Mouse (Mus musculus) inflammation-experienced regulatory T-cells (primary cell): ENCODE data around the gene H2al1d. TPM values are rescaled to one million over a fixed set of nuclear protein-coding genes. Genes with fewer than 3 reads are reported as not detected.

Source experiments
- polyA plus RNA-seq, 2 experiments: library from polyadenylated mRNA; unstranded; fragments of 100-300 nt; shearing (Covaris generic); gene quantifications; one replicate each; pipeline ENCODE4 v1.2.1; 2017

H2al1d gene
- polyA plus RNA-seq, result not detected

GRCm38 (mm10) chrX:11308524-11308923, at the start of gene H2al1d:
Gene H2al1d (plus strand): TSS chrX:11308824.

GRCm38 (mm10) chrX:11298957-11299356, 9.7 kb upstream of the H2al1d start, which contains the start of gene H2al1a:
Gene H2al1a (plus strand): TSS chrX:11299257.

DNA sequence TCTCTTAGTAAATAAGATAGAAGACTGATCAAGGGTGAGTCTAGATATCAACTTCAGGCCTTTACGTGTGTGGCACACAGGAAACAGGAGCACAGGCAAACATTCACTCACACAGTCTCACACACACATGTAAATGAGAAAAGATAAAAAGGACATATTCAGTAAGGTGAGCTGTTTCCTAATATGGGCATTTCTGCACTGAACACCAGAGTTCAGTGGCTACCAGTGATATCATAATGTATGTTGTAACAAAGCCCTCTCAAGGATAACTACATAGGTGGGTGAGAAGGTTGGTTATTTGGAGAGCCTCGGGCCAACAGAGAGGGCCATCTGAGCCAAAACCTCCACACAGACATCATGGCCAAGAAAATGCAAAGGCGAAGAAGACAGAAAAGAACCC, 6.5 kb upstream of the H2al1d start, which contains the start of gene H2al1b:
H2al1b (plus strand) TSS at position 301 of the 400 bp plus-strand sequence.

GRCm38 (mm10) chrX:11305355-11305754, 3.3 kb upstream of the H2al1d start, which contains the start of gene H2al1c:
Gene H2al1c (plus strand): TSS chrX:11305655.

GRCm38 (mm10) chrX:11311634-11312033, 3.0 kb downstream of the H2al1d start, which contains the start of gene H2al1e:
Gene H2al1e (plus strand): TSS chrX:11311934.

GRCm38 (mm10) chrX:11314858-11315257, 6.2 kb downstream of the H2al1d start, which contains the start of gene H2al1f:
Gene H2al1f (plus strand): TSS chrX:11315158.

DNA sequence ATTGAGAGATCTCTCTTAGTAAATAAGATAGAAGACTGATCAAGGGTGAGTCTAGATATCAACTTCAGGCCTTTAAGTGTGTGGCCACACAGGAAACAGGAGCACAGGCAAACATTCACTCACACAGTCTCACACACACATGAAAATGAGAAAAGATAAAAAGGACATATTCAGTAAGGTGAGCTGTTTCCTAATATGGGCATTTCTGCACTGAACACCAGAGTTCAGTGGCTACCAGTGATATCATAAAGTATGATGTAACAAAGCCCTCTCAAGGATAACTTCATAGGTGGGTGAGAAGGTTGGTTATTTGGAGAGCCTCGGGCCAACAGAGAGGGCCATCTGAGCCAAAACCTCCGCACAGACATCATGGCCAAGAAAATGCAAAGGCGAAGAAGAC, 9.3 kb downstream of the H2al1d start, which contains the start of gene H2al1g:
H2al1g (plus strand) TSS at position 301 of the 400 bp plus-strand sequence.

DNA sequence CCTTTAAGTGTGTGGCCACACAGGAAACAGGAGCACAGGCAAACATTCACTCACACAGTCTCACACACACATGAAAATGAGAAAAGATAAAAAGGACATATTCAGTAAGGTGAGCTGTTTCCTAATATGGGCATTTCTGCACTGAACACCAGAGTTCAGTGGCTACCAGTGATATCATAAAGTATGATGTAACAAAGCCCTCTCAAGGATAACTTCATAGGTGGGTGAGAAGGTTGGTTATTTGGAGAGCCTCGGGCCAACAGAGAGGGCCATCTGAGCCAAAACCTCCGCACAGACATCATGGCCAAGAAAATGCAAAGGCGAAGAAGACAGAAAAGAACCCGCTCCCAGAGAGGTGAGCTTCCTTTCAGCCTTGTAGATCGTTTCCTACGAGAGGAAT, 12.6 kb downstream of the H2al1d start, which contains the start of gene H2al1h:
H2al1h (plus strand) TSS at position 301 of the 400 bp plus-strand sequence.

GRCm38 (mm10) chrX:11324359-11324758, 15.7 kb downstream of the H2al1d start, which contains the start of gene H2al1i:
Gene H2al1i (plus strand): TSS chrX:11324659.

GRCm38 (mm10) chrX:11327522-11327921, 18.9 kb downstream of the H2al1d start, which contains the start of gene H2al1j:
Gene H2al1j (plus strand): TSS chrX:11327822.

Other genes starting within 250 kb of the H2al1d start
- gene H2al1a, start 9.6 kb upstream of the H2al1d start, polyA plus RNA-seq, result not detected
- gene H2al1b, start 6.4 kb upstream of the H2al1d start, polyA plus RNA-seq, result not detected
- not detected for gene H2al1c, start 3.2 kb upstream of the H2al1d start, polyA plus RNA-seq
- gene H2al1e, start 3.1 kb downstream of the H2al1d start, polyA plus RNA-seq, result not detected
- gene H2al1f, start 6.3 kb downstream of the H2al1d start, polyA plus RNA-seq, result not detected
- gene H2al1g, start 9.4 kb downstream of the H2al1d start, polyA plus RNA-seq, result not detected
- gene H2al1h, start 12.7 kb downstream of the H2al1d start, polyA plus RNA-seq, result not detected
- gene H2al1i, start 15.8 kb downstream of the H2al1d start, polyA plus RNA-seq, result not detected
- not detected for gene H2al1j, start 19.0 kb downstream of the H2al1d start, polyA plus RNA-seq